Mouse (Mus musculus) cerebellum, postnatal 4 days (tissue): ENCODE results near the gene Rpl27a.

Experiments used
- DNase-seq, 2 experiments: peaks; one replicate each; pipeline ENCODE4 v3.0.0; 2022; ENCODE audit warnings: low spot score in 2 of 2, mixed read lengths in 1 of 2

Rpl27a gene

GRCm38 (mm10) chr7:109525740-109526663, 7.1 kb downstream of the Rpl27a start:
- DNase-seq = no peak

- no peak for DNase-seq
Observed at GRCm38 (mm10) chr7:109527536-109527935, 8.6 kb downstream of the Rpl27a start.

GRCm38 (mm10) chr7:109528356-109528755, 9.4 kb downstream of the Rpl27a start:
- DNase-seq = peak; percentile 61 to 70

DNA sequence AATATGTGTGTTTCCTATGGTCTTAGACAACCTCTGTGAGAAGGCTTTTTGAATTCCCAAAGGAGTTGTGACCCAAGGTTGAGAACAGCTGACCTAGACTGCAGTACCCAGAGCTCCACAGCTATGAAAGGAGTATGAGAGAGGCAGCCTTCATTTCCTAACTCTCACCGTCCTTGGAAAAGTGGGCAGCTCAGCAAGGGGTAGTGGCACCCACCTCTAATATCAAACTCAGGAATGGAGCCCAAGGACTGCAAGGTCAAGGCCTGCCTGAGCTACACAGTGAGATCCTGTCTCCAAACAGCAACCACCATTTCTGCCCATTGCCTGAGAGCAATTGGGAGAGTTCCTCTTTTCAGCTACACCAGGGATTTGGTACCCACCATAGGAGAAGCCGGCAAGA, 10.8 kb downstream of the Rpl27a start:
- no peak for DNase-seq

GRCm38 (mm10) chr7:109531501-109531900, 12.6 kb downstream of the Rpl27a start:
- DNase-seq = no peak

GRCm38 (mm10) chr7:109532691-109533090, 13.7 kb downstream of the Rpl27a start:
- no peak for DNase-seq

DNA sequence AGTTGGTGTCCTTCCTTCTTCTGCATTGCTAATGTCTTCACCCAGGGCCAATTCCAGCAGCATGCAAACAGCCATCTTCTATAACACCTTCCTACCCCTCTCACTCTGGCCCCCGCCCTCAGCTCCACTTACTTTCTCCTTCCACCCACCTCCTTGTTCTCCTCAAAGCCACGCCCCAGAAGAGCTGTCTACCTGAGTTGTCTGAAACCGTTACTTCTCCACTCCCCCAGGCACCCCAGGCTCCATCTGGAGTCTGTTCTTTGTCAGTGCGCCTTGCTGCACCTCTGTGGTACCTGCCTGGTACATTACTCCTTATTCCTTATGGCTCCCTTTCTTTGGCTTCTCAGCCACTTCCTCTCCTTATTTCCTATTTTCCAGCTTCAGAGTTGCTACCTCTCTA, 14.2 kb downstream of the Rpl27a start:
- no peak for DNase-seq

- no peak for DNase-seq
Observed at GRCm38 (mm10) chr7:109533888-109534287, 14.9 kb downstream of the Rpl27a start.

GRCm38 (mm10) chr7:109534921-109535320, 16.0 kb downstream of the Rpl27a start:
- DNase-seq = no peak

- peak; percentile 46 to 76 for DNase-seq
Observed at GRCm38 (mm10) chr7:109536451-109536946, 17.6 kb downstream of the Rpl27a start.

GRCm38 (mm10) chr7:109540902-109541301, 22.0 kb downstream of the Rpl27a start:
- no peak for DNase-seq

DNA sequence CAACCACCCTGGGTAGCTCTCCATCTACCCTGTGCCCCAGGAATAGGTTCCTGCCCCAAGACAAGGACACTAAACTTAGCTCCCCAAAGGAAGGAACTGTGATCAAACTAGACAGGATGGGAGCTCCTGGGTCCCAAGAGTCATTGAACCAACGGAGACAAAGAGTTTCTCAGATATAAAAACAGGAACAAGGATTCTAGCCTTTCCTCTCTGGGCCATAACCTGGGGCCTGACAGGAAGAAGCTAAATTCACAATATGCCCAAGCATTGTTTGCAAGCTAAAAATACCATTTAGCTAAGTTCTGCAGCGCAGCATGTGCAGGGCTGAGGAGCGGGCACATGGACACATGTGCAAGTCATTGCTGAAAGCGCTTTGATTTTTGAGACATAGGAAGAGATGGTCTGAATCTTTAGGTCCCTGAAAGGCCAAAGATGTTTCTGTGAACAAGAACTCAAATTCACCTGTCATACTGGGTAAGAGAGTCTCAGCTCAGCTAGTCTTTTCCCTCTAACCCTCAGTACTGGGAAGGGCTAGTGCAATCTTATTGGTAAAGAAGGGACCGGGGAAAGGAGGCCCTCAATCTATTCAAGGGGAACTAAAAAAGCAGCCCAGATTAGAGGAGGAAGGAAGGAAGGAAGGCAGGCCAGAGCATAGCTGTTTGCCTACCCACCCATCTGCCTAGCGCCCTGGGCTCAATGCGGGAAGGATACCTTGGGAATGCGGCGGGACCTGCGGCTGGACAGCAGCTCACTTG, 22.8 kb downstream of the Rpl27a start:
- no peak for DNase-seq

DNA sequence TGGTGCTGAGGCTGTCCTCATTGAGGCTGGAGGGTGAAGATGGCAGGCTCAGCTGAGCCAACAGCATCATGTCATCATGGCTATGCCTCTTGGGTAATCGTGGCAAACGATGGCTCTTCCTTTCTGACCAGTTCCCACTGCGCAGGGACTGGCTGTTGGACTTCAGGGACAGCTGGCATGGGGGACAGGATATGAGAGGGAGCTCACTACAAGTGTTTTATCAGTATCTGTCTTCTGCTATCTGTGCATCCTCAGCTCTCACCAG, 23.3 kb downstream of the Rpl27a start:
- no peak for DNase-seq

- DNase-seq = no peak
Observed at GRCm38 (mm10) chr7:109544792-109545191, 25.8 kb downstream of the Rpl27a start.

- no peak for DNase-seq
Observed at GRCm38 (mm10) chr7:109545255-109545993, 26.5 kb downstream of the Rpl27a start.

DNA sequence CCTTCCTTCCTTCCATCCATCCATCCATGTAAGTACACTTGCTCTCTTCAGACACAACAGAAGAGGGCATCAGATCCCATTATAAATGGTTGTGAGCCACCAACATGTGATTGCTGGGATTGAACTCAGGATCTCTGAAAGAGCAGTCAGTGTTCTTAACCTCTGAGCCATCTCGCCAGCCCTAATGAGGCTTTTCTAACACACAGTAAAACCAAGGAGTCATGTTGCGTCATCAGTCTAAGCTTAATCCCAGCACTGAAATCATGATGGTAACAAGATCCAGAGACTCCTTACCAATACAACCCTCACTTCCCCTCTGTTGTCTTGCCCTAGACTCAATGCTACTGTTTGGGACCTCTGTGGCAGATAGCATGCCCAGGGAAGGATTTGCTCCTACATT, 27.2 kb downstream of the Rpl27a start:
- DNase-seq = no peak

- no peak for DNase-seq
Observed at GRCm38 (mm10) chr7:109546726-109547125, 27.8 kb downstream of the Rpl27a start.

GRCm38 (mm10) chr7:109559536-109559935, 40.6 kb downstream of the Rpl27a start:
- peak in 1 of 2 experiments; percentile 7 for DNase-seq

DNA sequence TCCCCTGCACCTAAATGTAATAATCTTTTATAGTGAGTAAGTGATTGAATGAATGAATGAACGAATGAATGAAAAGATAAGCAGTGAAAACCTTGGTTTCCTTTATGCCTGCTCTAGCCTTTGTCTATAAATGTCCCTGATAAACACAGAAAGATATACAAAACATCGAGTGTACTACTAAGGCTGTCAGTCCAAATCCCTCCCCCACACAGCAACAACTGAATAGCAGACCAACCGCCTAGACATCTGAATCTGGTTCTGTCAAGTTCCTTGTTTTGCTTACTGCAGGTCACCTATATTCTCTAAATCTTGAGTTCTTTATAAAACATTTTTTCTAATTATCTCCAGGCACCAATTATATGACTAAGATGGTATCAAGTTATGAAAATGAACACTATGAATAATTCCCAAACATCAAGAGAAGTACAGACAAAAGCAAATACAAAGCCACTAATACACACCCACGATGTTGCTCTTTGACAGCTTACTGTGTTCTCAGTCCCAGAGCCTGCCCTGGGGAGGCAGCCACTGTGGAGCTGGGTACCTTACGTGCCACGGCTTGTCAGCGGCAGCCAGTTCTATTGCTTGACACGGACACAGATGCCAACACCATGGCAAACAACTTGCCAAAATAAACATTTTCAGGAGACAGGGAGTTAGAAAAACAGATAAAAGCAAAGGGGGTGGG, 42.7 kb downstream of the Rpl27a start:
- DNase-seq = no peak

DNA sequence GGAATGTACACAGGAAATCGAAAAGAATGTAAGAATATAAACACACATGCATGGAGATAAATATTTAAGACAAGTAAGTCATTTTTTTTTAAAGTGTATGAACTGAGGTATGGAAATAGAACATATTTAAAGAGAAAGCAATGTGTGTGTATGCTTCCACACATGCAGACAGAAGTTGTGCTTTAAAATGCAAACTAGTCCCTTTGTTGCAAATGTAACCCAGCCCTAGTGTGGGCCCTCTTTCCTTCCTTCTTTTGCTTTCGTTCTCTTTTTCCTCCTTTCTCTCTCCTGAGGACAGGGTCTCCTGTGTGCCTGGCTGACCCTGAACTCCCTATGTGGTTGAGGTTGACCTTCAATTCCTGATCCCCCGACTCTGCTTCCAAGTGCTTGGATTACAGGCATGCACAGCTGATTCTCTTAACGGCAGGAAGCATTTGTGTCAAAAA, 43.2 kb downstream of the Rpl27a start:
- DNase-seq = no peak

- DNase-seq = no peak
Observed at GRCm38 (mm10) chr7:109562676-109563075, 43.7 kb downstream of the Rpl27a start.
